Mouse (Mus musculus) neutrophil, adult 59 days (primary cell): ENCODE results near the gene Trmu. TPM values are rescaled to one million over a fixed set of nuclear protein-coding genes. Genes with fewer than 3 reads are reported as not detected.

ENCODE experiments used
- total RNA-seq, 2 experiments: library from RNA; stranded (reverse); gene quantifications; 1 replicate in 1 of 2; 2 replicates in 1 of 2; pipeline ENCODE4 v1.2.4; 2023

Trmu gene
- 10 to 100 TPM in 1 of 2 experiments, 1 to 10 TPM in 1; 9.5 to 11.7 TPM for total RNA-seq

DNA sequence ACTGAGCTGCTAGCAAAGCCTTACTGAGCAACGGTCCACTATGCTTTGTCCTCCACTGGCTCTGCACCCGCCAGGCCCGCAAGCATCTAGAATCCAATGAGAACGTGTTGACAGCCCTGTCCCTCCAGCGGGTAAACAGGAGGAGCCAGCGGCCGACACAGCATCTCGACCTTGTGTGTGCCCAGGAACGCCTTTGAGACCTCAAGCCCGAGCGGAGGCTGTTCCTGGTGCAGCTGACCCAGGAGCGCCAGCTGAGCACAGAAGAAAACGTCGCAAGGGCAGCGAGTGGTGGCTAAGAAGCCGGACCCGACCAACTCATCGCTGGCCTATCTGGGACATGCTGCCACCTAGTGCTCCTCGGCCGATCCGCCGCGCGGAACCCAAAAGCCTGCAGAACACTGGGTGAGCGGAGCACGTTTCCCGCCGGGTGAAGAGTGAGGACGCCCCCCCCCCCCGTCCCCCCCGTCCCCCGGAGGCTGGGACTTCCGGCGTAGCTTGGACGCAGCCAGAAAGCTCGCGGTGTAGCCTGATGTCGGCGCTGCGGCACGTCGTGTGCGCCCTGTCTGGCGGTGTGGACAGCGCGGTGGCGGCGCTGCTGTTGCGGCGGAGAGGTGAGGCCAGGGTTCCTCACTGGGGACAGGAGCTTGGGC, at the start of gene Trmu:
Trmu (plus strand) TSS at position 465 of the 650 bp plus-strand sequence.

DNA sequence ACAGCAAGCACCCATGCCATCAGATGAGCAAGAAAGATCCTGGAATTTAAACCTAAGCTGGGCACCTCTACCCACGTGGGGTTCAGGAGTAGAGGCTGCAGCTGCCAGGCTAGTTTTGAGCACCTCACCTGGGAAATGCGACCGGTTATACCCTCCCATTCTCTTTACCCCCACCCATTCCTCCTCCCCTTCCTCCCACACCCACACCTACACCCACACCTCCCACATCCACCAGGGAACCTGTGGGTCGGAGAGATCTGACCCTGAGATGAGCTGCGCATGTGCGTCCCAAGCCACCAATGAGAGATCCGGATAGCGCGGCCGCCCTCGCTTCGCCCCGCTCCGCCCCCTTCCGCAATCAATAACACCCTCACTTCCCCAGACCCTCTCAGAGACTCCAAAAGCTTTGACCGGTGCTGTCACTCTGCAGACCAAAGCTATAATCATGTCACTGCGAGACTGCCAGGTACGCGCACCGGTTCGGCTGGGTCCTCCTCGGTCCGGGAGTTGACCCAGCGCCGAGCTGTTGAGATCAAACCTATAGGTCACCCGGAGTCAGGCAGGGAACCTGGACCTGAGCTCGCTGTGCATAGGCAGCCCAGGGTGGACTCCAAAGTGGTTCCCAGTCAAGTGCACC, 47.0 kb upstream of the Trmu start, which contains the start of gene Ttc38:
Ttc38 (plus strand) TSS at position 353 of the 637 bp plus-strand sequence.

DNA sequence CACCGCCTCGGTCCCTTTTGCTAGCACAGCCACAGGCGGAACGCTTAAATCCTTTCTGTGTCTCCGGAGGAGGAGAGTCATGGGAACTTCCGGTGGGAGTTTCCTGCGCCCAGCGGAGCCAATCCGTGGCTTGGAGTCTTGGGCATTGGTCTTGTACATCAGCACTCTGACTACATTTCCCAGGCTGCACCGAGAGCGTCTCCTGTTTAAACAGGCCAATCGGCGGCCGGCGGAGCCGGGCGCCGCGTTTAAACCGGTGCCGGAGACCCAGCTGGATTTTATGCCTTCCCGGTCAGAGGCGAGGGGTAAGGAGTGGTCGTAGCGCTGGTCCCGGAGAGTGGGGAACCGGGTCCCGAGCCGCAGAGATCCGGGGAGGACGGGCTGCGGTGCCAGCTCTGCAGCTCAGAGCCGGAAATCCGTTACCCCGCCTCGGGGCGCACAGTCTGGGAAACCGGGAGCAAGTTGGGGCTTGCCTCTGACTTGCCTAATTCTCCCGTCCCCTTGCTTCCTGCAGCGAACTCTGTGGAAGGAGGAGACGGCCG, 19.6 kb upstream of the Trmu start, which contains the start of gene Gtse1:
Gtse1 (plus strand) TSS at position 256 of the 542 bp plus-strand sequence.

Other genes with a start within 250 kb of the Trmu start
- gene Ppara, start 144.3 kb upstream of the Trmu start, total RNA-seq, result not detected
- 1 to 10 TPM; 6.4 to 6.9 TPM for gene Cdpf1, start 67.6 kb upstream of the Trmu start, total RNA-seq
- not detected for gene Pkdrej, start 57.6 kb upstream of the Trmu start, total RNA-seq
- gene Ttc38, start 47.0 kb upstream of the Trmu start, total RNA-seq, result 10 to 100 TPM in 1 of 2 experiments, 1 to 10 TPM in 1; 9.1 to 12.2 TPM
- 10 to 100 TPM; 15.2 to 15.8 TPM for gene Gtse1, start 19.6 kb upstream of the Trmu start, total RNA-seq
- gene Celsr1, start 154.5 kb downstream of the Trmu start, total RNA-seq, result 1 to 10 TPM; 1.4 to 3.0 TPM
- 10 to 100 TPM; 10.2 to 17.1 TPM for gene Gramd4, start 178.4 kb downstream of the Trmu start, total RNA-seq